Mouse (Mus musculus) erythroblast, embryonic 14.5 days (primary cell): Measurements from ENCODE around the gene Mrpl2.

Source experiments
- GATA1 ChIP-seq: IDR thresholded peaks from 2 replicates; pipeline ENCODE4 v1.6.1; 2012; ENCODE audit warnings: low read length, inconsistent platforms, mixed read lengths
- TAL1 ChIP-seq: IDR thresholded peaks from 3 replicates; pipeline ENCODE4 v1.6.1; 2012; ENCODE audit warnings: low read length, inconsistent platforms, mixed read lengths

- no peak for TF ChIP-seq GATA1
- no peak for TF ChIP-seq TAL1
Observed at GRCm38 (mm10) chr17:46649811-46650210, 3.8 kb downstream of the Mrpl2 start.
